Mouse (Mus musculus) lung, postnatal 0 days (tissue): ENCODE measurements around the gene Rps18.

Experiments
- CTCF ChIP-seq: IDR thresholded peaks from 2 replicates; pipeline ENCODE4 v1.5.1; 2016; ENCODE audit warnings: antibody characterized with exemption, mild to moderate bottlenecking
- EP300 ChIP-seq: IDR thresholded peaks from 2 replicates; pipeline ENCODE4 v1.6.1; 2016; ENCODE audit warnings: antibody characterized with exemption, mild to moderate bottlenecking, control low read depth

- TF ChIP-seq EP300 (no peak; the same call in 1 of the 2 replicates), CTCF (no peak)
Observed at GRCm38 (mm10) chr17:33918293-33919203, 37.3 kb downstream of the Rps18 start.
